Mouse (Mus musculus) Muller cell, postnatal 12 days (primary cell): ENCODE results near the gene Tmbim1.
"Not testable (repeated sequence)": the region's sequence is repeated elsewhere in the genome, so short reads cannot be mapped to it uniquely, and the experiment has no call there.

Experiments used
- DNase-seq: peaks from one replicate; pipeline ENCODE4 v3.0.0-alpha.2; 2015; ENCODE audit errors: inconsistent ontology term

Tmbim1 gene

DNA sequence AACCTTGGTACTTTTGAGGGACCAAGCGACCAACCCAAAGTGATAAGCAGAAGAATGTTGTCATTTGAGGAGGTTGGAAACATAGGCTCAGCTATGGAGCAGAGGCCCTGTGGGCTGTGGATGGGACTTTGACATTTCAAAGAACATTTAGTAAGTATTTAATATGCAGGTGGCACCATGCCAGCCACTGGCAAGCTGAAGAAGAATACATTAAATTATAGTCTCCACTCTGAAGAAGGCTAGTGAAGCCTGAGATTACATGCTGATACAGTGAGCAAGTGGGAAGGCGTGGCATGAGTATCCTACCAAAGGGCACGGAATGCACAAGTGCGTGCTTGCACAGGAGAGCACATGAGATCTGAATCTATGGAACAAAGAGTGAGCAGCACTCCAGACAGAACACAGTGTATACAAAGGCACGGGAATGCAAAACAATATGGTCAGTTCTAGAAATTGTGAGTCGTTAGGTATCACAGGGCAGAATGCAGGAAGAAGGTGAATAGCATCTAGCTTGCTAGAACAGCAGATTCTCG is 24.5 kb upstream of the Tmbim1 start:
- no peak for DNase-seq

DNA sequence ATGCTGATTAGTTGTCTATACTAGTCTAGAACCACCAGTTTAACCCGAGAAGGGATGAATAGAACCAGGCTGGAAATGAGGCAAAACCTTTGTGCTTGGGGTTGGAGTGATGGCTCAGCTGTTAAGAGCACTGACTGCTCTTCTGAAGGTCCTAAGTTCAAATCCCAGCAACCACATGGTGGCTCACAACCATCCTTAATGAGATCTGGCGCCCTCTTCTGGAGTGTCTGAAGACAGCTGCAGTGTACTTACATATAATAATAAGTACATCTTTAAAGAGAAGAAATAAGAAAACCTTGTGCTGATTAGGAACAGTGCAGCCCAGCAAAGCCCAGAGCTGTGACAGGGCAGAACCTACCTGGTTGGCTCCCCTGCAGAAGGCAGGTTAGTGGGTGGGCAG is 21.5 kb upstream of the Tmbim1 start:
- DNase-seq: not testable (repeated sequence)

DNA sequence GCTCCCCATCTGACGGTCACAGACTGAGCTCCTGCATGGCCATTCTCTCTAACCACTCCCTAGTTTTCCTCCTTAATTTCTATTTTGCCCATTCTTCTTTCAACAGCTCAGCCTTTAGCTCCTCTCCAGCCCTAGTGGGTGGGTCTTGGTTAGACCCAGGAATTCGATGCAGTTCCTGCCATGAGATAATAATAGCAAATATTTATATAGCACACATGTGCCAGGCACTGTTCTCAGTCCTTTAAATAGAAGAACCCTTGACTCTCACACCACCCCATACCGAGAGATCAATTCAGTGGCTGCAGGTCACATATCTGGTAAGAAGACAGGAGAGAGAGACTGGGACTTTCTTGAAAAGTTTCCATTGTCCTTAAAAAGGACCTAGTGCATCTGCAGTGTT is 16.0 kb upstream of the Tmbim1 start:
- no peak for DNase-seq

DNA sequence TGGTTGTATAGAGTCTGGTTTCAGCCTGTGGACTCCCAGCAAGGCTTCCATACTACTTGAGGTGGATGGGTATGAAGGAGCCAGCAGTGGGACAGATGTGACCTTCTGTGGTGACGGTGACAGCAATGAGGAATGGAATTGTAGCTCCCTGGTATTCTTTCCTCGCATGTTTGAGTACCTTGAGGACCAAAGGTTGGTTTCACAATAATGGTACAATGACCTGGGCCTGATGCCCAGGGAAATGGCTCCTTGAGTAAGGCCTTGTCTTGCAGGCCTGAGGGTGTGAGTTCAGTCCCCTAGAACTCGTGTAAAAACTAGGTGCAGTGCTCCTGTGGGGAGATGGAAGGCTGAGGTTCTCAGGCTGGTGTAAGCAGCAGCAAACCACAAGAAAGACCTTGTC is 13.3 kb upstream of the Tmbim1 start:
- no peak for DNase-seq

DNA sequence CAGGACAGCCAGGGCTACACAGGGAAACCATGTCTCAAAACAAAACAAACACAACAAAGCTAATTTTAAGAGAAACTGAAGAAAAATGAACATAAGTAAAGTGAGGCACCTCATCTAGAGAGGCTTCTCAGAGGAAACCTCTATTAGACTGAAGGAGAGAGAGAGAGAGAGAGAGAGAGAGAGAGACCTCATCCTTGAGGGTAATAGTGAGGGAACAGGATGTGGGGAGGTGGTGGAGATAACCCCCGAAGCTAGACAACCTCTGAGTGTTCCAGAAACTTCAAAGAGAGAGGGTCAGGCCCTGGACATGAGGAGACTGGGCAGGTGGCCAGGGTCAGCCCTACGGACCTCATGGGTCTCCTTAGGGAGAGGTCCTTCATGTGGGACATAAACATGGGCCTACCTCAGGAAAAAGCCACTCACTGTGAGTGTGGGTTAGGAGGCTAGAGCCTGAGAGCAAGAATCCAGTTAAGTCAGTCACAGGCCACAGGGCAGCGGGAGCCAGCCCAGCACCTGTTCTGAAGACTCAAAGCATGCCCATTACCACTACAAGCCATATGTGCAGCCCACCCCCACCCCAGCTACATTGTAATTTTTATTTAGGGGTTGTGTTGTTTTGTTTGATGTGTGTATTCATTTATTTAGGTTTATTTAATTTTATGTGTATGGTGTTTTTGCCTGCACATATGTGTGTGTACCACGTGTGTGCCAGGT is 10.8 kb upstream of the Tmbim1 start:
- DNase-seq: no peak

DNA sequence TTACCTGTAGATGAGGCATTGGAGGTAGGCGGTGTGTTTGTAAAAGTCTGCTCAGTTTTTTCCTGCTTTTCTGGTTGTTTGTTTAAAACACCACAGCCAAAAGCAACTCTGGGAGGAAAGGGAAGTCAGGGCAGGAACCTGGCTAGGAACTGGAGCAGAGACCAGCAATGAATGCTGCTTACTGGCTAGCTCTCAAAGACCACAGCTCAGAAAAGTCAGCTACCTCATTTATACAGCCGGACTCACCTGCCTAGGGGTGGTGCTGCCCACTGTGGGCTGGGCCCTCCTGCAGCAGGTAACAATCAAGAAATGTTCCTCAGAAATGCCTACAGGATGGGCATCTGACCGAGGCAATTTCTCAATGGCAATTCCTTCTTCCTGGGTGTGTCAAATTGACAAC is 9.4 kb upstream of the Tmbim1 start:
- no peak for DNase-seq

DNA sequence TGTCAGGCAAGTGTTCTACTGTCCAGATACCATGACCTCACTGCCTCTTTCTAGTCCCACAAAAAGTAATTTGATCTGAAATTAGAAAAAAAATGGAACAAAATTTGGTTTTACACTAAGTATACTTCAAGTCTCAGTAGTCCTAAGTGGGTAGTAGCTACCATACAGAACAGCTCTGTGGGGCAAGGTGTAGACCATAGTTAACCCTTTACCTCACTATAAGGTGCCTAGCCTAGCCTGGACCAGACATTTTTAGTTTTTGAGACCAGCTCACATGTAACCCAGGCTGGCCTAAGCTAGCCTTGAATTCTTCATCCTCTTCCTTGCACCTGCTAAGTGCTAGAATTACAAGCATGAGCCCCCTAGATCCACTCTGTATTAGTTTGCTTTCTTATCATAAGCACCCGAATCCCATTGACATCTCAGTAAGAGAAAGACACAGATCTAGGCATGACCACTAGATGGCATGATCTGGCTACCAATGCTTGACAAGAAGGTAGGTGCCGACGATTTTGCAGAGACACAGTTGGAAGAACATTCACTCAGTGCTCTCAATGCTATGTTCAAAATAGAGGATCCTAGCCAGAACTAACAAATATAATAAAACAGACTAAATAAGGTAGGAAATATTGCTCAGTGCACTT is 7.7 kb upstream of the Tmbim1 start:
- DNase-seq: peak; percentile 50

DNA sequence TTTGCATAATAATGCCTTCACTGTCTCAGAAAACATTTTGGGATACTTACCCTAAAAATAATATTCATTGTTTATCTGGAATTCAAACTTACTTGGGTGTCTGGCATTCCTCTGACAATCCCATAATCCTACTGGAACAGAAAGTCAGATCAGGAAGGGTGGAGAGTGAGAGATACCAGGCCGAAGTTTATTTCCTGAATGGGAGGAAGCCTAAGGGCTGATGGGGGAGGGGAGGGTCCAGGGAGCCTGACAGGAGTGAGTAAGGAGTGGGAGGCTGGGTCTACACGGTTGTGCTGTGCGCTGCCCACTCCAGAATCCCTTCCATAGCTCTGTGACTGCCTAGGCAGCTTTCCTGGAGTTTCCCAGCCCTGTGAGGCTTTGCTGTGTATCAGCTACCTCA is 4.3 kb upstream of the Tmbim1 start:
- no peak for DNase-seq

DNA sequence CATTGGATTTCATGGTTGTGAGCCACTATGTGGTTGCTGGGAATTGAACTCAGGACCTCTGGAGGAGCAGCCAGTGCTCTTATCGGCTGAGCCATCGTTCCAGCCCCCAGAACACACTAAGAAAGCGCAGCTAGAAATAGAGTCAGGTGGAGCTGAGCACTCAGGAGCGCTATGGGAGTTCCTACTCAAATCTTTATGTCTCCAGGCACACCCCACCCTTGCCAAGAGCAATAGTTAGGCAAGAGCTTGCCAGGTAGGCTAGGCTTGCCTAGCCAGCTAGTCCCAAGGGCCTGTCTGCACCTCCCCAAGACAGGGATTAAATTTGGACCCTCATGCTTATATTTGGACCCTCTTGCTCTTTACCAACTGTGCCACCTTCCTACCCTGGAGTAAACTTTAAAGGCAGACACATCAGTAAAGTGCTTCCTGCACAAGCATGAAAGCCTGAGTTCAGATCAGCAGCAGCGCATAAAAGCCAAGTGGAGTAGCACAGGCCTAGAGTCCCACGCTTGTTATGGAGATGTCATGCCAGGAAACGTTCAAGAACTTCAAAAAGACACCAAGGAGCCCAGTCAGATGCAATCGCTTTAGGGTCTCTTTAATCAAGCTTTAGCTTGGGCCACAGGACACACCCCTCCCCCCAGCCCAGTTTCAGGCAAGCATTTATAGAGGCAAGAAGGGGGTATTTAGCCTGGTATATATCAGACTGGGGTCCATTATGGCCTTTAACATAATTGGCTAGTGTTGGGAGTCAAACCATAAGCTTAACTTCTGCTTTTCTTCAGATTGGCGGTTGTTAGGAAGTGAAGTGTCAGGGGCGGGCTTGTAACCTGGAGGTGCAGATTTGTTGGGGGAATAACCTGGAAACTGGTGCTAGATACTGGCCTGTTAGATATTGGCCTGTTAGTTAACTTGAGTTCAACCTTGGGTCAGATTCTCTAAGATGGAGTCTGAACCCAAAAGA is 2.9 kb upstream of the Tmbim1 start:
- DNase-seq: no peak

DNA sequence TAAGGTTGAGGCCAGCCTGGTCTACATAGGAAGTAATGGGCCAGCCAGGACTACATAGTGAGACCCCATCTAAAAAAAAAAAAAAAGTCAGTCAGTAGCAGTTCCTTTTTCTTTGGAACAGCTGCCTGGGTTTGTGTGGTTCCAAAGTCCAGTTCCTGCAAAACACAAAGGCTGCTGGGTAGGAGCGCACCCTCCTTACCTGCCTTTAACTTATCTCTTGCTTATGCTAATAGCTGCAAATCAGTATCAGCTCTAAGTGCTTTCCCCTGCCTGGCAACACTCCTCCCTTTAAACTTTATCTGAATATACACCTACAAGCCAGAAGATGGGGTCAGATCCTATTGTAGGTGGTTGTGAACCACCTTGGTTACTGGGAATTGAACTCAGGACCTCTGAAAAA is 1.7 kb upstream of the Tmbim1 start:
- no peak for DNase-seq

DNA sequence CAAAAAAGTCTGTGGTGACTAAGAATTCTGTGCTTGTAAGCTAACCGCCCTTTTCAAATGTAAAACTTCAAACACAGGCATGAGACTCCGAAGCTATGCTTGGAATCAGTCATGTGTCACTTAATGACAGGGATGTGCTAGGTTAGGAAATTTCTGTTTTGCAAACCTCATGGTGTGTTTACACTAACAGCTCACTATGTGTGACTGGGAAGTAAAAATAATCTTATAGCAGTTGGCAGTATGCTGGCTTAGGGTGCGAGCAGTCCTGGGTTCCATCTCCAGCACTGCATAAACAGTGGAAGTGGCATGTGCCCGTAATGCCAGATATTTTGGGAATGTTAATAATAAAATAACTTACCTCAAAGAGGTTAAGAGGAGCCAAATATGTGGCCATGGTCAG is 476 bp downstream of the Tmbim1 start:
- DNase-seq: no peak

DNA sequence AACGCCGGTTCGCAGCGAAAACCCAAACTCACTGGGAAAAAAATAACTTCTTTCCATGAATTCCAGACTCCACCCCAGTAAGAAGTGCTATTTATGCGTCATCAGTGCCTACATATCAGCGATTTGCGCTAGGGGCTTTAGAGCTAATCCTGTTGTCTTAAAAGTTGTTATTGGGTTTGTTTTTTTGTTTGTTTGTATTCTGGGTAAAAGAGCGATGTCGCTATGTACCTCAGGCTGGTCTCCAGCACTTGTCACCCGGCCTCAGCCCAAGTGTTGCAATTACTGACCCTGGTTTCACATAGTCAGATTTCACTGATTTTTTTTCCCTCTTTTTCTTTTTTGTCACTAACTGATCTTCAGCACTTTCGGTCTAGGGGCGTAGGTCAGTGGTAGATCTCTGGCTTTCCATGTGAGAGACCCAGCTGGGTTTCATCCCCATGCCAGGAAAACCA is 1.1 kb downstream of the Tmbim1 start:
- DNase-seq: no peak

DNA sequence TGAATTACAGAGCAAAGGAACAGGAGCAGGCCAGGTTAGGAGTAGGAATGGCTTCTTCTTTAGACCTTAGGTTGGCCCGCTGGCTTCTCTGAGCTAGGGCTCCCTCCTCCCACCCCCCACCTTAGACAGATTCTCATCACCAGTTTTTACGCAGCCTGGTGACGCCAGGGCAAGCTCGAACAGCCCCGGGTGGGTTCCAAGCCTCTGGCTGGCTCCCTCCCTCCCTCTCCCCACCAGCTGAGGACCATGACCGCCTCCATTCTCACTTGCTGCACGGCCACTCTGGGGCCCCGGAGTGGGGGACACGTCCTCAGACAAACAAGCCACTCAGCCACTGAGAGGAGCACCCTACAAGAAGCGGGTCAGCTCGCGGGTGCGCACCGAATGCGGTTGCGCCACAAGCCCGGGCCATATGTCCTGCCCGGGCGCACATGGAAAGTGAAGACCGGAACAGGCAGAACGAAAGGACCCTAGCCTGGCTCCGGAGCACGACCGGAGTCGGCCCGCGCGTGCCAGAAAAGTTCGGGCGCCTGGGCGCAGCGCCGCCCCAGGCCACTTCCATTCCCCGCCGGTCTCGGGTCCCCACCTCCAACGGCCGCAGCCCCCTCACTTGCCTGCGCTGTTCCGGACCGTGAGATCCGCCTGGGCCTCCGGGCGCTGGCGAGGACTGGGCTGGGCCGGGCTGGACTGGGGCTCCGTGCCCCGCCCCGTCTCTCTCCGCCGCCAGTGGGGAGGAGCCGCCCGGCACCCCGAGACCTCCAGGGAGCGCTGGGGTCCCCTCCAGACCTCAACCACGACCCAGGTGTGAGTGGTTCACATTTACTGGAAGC is 1.7 kb downstream of the Tmbim1 start:
- peak; percentile 87 for DNase-seq

DNA sequence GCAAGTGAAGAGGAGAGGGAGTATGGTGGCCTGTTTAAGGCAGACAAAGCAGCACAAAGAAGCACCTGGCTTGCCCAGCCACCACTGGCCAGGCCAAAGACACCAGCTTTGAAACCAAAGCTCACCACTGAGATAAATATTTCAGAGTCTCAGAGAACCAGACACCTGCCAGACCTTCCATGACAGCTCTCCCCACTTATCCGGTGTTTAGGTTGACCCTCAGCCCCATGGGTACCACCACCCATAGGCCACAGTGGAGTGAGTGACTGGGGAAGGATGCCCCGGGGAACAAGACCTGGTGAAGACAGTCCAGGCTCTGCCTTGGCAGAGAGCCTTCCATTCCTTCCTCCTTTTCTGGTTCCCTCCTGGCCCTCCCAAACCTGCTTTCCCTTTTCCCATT is 2.6 kb downstream of the Tmbim1 start:
- no peak for DNase-seq

DNA sequence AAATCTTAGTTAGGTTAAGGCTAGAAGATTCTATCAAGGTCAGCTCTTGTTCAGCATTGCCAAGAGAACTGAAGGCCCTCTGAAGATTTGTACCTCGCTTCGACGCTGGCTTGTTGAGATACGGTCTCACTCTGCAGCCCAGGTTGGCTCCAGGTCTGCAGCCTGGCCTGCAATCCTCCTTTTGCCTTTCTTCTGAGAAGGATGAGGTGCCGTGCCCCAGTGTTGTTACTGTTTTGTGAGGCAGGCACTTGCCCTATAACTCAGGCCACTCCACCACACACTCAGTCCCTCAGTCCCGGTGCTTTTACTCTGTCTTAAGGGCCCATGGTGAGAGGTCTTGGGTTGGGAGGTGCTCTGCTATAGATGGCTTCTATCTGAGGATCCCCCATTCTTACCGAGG is 3.2 kb downstream of the Tmbim1 start:
- no peak for DNase-seq

DNA sequence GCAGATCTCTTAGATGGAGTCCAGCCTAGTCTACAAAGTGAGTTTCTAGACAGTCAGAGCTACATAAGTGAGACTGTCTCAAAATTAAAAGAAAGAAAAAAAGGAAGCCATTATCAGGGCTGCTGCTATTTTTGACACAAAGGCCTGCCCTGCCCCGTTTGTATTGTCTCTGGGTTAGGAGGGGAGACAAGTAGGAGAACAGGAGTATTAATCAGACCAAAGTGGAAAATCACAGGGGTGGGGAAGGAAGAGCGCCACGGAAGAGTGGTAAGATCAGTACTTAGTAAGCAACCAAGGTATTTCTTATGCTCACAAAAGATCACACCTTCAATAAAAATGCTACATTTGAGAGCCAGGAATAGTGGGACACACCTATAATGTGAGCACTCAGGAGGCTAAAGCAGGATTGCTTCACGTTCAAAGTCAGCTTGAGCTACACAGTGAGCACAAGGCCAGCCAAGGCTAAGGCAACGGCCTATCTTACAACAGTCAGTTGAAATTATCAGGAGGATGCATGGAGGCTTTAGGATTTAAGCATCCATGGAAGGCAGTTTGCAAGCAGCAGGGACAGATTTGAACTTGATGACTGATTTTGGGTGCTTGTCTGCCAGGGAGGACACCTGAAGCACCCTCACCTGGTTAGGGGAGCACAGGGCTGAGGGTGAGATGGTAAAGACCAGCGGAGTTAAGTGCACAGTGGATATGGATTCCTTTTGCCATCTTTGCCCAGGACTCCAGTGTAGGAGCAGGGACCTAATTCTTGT is 4.9 kb downstream of the Tmbim1 start:
- DNase-seq: no peak

DNA sequence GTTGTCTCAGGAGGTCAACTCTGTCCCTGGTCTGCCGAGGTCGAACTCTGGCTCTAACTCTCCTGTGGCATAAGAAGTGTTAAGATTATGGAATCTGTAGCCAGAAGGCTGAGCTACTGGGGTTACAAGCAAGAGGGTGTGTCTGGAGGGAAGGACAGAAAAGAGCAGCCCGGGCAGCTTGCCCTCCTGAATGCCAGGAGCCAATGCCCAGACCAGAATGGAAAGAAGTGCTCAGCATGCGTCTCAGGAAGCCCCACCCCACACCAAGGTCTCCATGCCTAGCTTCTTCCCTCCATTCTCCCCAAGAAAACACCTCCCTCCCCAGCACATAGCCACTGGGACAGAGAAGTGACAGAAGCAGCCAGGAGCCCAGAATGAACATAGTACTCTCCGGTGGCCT is 6.4 kb downstream of the Tmbim1 start:
- peak; percentile 77 for DNase-seq

DNA sequence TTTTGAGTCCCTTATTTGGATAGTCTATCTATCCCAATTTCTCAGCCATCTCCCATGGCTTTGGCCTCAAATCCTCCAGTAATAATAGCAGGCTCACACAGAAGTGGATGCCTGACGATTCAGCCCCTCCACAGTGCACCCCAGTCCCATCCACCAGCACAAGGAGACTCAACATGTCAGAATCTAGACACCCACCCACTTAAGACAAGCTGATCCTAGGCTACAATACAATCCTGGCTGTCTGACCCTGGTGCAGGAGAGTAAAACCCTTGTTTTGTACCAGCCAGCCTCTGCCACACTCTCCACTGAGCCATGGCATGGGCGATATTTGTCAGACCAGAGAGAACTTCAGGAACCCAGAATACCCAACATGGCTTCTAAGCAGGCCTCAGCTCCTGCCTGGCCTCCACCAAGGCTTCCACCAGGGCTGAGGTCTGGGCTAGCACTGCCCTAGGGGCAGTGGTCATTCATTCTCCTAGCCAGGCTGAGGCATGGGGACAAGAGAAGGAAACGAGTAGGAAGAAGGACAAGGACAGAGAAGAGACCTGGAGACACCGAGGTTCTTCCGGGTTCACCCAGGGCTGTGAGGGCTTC is 7.2 kb downstream of the Tmbim1 start:
- no peak for DNase-seq

DNA sequence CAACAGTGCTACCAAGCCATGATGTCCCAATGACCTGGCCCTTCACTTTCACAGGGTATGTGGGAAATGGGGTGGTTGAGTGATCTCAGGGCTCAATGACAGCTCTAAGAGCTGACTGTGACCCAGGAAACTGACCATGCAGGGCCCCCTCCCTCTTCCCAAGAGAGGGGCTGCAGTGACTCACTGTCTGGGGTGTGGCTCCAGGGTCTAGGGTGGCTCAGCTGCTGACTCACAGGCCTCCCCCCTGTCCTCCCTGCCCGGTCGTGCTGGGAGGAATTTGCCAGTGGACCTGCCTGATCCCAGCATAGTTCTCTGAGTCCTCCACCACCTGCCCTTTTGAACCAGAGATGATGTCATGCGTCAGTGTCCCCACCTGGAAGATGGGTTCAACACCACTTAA is 8.2 kb downstream of the Tmbim1 start:
- DNase-seq: peak; percentile 93

DNA sequence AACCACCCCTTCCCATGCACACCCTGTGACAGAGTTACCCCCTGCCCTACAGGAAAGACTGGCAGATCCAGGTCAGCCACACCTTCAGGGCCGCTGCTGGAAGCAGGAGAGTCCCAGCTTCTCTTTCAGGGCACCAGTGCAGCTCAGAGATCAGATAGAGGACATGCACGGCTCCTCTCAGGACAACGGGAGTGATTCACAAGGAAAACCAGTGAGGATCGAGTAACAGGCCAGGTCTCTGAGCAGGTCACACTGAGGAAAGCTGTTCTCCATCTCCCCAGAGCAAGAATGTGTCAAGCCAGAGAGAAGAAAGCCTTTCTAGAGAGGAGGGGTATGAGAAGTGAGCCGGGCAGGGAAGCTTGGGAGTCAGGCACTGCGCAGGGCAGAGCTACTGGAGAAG is 8.9 kb downstream of the Tmbim1 start:
- DNase-seq: no peak
